Mouse (Mus musculus) liver, postnatal 0 days (tissue): ENCODE measurements at regions not wholly inside any gene's neighbourhood (a gene's known extent, or its start where the extent isn't known, plus 50 kb on each side); places are given as distances from the start of the nearest gene placed in this dataset.
A peak's percentile ranks its signal among the peaks of the same experiment; 100 is the strongest.

ENCODE experiments used
- ATAC-seq: fragments of 200-750 bp; cut with Nextera tagmentation; 2 replicates; pipeline ENCODE4 v1.8.0; 2017; ENCODE audit warnings: mild to moderate bottlenecking, moderate library complexity
- DNase-seq: peaks from one replicate; pipeline ENCODE4 v3.0.0-alpha.2; 2016
- H3K27ac ChIP-seq: fragments of 300-500 bp; sonication (generic); 2 replicates; pipeline ENCODE4 v1.5.1; 2014; ENCODE audit warnings: antibody characterized with exemption, moderate library complexity, mild to moderate bottlenecking, low read depth
- H3K27me3 ChIP-seq: fragments of 300-500 bp; sonication (generic); 2 replicates; pipeline ENCODE4 v1.6.1; 2014; ENCODE audit warnings: low read length, control low read depth, mixed read lengths; ENCODE audit not compliant: insufficient read depth
- H3K36me3 ChIP-seq: fragments of 300-500 bp; sonication (generic); replicated peaks from 2 replicates; pipeline ENCODE4 v1.6.1; 2014; ENCODE audit warnings: mild to moderate bottlenecking, control low read depth, low read length, moderate library complexity, mixed read lengths; ENCODE audit not compliant: insufficient read depth
- H3K4me1 ChIP-seq: fragments of 300-500 bp; sonication (generic); 2 replicates; pipeline ENCODE4 v1.6.1; 2014; ENCODE audit warnings: antibody characterized with exemption, mild to moderate bottlenecking, control low read depth; ENCODE audit not compliant: insufficient read depth
- H3K4me2 ChIP-seq: fragments of 300-500 bp; sonication (generic); 2 replicates; pipeline ENCODE4 v1.6.1; 2014; ENCODE audit warnings: low read depth, mild to moderate bottlenecking, low read length, moderate library complexity, mixed read lengths
- H3K4me3 ChIP-seq: fragments of 300-500 bp; sonication (generic); 2 replicates; pipeline ENCODE4 v1.5.1; 2014; ENCODE audit warnings: low read depth, low read length
- H3K9ac ChIP-seq: fragments of 300-500 bp; sonication (generic); replicated peaks from 2 replicates; pipeline ENCODE4 v1.6.1; 2014; ENCODE audit warnings: mild to moderate bottlenecking, moderate library complexity
- H3K9me3 ChIP-seq: fragments of 300-500 bp; sonication (generic); 2 replicates; pipeline ENCODE4 v1.6.1; 2016; ENCODE audit warnings: mild to moderate bottlenecking, control low read depth, low read length, mixed read lengths
- CTCF ChIP-seq: sonication (generic); IDR thresholded peaks from 2 replicates; pipeline ENCODE4 v1.5.1; 2016; ENCODE audit warnings: antibody characterized with exemption, low read depth
- EP300 ChIP-seq: IDR thresholded peaks from 2 replicates; pipeline ENCODE4 v1.6.1; 2016; ENCODE audit warnings: antibody characterized with exemption, low read depth, mild to moderate bottlenecking
- WGBS: fragments of 180-500 bp; shearing (Covaris S2); extraction: QIAGEN DNeasy Blood & Tissue Kit; methylation state at CpG from one replicate; pipeline ENCODE4 v1.1.7; 2014; ENCODE audit not compliant: insufficient replicate concordance; 5-methylcytosine and 5-hydroxymethylcytosine counted together

DNA sequence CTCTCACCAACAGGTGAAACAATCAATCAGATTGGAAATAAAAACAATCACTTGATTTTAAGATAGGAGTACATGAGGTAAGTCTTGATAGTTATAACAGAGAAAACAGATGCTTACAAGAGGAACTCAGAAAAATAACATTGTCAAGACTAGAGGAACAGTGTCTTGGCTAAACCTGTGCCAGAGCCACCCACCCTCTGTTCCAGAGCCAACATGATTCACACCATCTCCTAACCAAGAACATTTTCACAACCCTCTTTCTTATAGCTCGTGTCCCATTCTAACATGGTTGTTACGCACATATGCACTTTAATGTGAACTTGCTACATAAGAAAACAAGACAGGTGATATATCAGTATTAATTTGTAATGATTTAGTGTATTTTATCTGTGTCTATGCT, 565.6 kb downstream of the Defb40 start:
- Histone ChIP-seq H3K4me2 (no peak overlapping the region), H3K36me3 (no peaks in the 10 kb centered on the region), H3K4me1 (no peaks in the 10 kb centered on the region), H3K27me3 (no peaks in the 10 kb centered on the region), H3K27ac (no peak overlapping the region), H3K9ac (no peak overlapping the region), H3K9me3 (no peaks in the 10 kb centered on the region), H3K4me3 (no peak overlapping the region)
- DNase-seq = no peak
- WGBS = 79% methylated on average over 2 of the region's 2 CpGs
- TF ChIP-seq CTCF (no peak), EP300 (no peak)
- no peak for ATAC-seq

DNA sequence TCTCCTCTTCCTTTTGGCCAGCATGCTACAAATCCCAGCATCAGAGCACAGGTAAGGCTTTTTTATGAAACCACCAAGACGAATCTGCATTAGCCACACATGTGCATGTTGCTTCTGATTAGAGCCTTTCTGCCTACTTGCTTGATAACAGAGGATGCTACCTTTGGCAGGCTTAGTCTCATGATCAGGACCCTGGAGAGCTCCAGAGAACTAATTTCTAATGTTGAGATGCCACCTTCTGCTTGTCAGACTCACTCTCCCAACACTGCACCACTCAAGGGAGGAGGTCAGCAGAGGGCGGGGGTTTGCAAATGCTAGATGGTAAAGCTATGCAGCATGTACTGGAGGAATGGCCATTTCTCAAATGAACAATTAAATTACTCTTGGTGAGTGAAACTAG, 571.6 kb downstream of the Defb40 start:
- TF ChIP-seq CTCF (no peak), EP300 (no peak)
- no peaks in the 10 kb centered on the region for H3K4me1 ChIP-seq
- H3K9ac ChIP-seq = no peak overlapping the region
- ATAC-seq (no peak), DNase-seq (no peak)
- H3K27me3 ChIP-seq = no peaks in the 10 kb centered on the region
- no peak overlapping the region for H3K4me2 ChIP-seq
- no peaks in the 10 kb centered on the region for H3K36me3 ChIP-seq
- H3K4me3 ChIP-seq = no peak overlapping the region
- WGBS = 50% methylated on average over 2 of the region's 2 CpGs
- H3K9me3 ChIP-seq = no peaks in the 10 kb centered on the region
- H3K27ac ChIP-seq = no peak overlapping the region

DNA sequence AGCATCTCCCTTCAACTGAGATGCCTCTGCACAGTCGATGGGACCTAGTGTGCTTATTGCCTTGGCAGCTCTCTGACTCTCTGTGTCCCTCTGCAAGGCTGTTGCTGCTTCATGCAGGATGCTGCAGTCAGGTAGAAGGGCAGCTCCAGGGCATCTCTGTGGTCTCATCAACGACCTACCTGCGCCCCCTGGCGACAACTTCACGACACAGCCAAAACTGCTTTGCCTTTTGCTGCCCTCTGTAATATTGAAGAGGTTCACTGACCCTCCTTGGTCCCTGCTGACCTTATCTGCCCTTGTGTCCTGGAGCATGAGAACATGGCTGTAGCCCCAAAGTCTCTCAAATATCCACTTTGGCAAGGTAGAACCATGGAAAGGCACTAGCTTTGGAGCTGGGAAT, 589.7 kb downstream of the Defb40 start:
- H3K4me2 ChIP-seq = no peak overlapping the region
- ATAC-seq = no peak
- H3K27ac ChIP-seq = no peak overlapping the region
- H3K9ac ChIP-seq = no peak overlapping the region
- H3K27me3 ChIP-seq = no peaks in the 10 kb centered on the region
- 4% methylated on average over 5 of the region's 5 CpGs for WGBS
- DNase-seq = peak; percentile 37
- TF ChIP-seq CTCF (peak; percentile 54), EP300 (no peak)
- no peak overlapping the region for H3K4me3 ChIP-seq
- no peaks in the 10 kb centered on the region for H3K36me3 ChIP-seq
- no peaks in the 10 kb centered on the region for H3K4me1 ChIP-seq
- no peaks in the 10 kb centered on the region for H3K9me3 ChIP-seq

DNA sequence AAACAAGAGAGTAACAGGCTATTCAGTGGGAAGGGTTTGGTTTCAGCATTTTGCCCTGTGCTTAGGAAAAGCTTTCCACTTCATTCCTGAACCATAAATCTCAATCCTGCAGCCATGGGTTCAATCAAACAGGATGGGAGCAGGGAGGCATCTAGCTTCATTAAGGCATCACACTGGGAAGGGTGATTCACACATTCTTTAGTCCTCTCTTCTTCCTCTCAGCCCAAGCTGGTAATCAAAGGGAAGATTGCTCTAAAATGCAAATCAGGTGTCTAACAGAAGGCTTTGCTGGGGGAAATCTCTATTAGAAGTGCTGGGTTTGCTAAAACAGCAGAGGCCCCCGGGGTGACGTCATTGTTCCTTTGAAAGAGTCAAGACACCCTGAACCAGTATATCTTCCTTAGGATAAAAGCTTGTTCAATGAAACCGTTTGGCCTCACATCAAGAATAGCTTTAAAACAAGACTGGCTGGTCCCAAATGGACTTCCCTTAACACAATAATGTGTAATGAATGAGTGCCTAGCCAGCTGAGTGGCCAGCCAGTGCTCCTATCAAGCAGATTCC, 596.4 kb downstream of the Defb40 start:
- no peak overlapping the region for H3K27ac ChIP-seq
- no peak for ATAC-seq
- WGBS = 12% methylated on average over 3 of the region's 3 CpGs

DNA sequence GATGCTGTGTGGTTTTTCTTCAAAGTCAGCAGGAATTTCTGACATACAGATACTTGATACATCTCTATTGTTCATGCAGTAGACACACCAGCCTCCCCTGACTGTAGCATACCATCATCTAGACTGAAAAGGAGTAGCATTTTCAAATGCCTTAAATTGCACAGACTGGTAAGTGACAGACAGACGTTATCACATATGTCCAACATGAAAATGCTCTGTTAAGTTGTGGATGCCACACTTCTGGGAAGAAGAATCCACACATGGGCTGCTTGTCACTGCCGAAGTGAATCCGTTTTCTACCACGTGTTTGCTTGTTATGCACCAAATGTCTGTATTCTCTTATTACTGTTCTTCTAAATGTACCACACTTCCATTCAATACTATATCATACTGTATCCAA, 629.3 kb downstream of the Defb40 start:
- TF ChIP-seq CTCF = no peak
- TF ChIP-seq EP300 = no peak
- WGBS = 73% methylated on average over 4 of the region's 4 CpGs
- Histone ChIP-seq H3K4me2 (no peak overlapping the region), H3K9ac (no peak overlapping the region), H3K9me3 (no peaks in the 10 kb centered on the region), H3K4me1 (no peaks in the 10 kb centered on the region), H3K27me3 (no peaks in the 10 kb centered on the region), H3K36me3 (no peaks in the 10 kb centered on the region), H3K27ac (no peak overlapping the region), H3K4me3 (no peak overlapping the region)
- DNase-seq = no peak
- no peak for ATAC-seq

More for the DNA sequence above, 596.4 kb downstream of the Defb40 start:
- Histone ChIP-seq H3K36me3 (no peaks in the 10 kb centered on the region), H3K27me3 (no peaks in the 10 kb centered on the region), H3K4me1 (no peaks in the 10 kb centered on the region), H3K9me3 (no peaks in the 10 kb centered on the region), H3K4me2 (no peak overlapping the region), H3K4me3 (no peak overlapping the region), H3K9ac (no peak overlapping the region)
- no peak for TF ChIP-seq EP300
- TF ChIP-seq CTCF = no peak
- no peak for DNase-seq

DNA sequence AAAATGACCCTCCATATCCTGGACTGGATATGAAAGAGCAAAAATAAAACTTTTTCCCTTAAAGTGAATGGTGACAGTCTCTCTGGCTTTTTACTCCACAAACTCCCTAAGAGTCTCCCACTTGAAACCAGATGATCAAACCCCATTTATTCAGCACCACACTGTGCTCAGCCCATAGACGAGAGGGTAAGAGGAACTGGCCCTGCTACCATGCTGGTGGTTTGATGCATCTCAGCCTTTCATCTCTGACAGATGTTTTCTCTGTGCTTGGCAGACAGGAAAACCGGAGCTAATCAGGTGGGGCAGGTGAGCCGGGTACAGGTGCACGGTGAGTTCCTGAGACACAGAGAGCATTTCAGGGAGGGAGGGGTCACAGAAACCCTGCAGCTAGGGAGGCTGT, 631.8 kb downstream of the Defb40 start:
- no peaks in the 10 kb centered on the region for H3K36me3 ChIP-seq
- H3K27me3 ChIP-seq = no peaks in the 10 kb centered on the region
- H3K4me1 ChIP-seq = no peaks in the 10 kb centered on the region
- ATAC-seq (no peak), DNase-seq (no peak)
- H3K27ac ChIP-seq = no peak overlapping the region
- TF ChIP-seq EP300 (no peak), CTCF (no peak)
- no peak overlapping the region for H3K4me3 ChIP-seq
- H3K9me3 ChIP-seq = no peaks in the 10 kb centered on the region
- H3K4me2 ChIP-seq = no peak overlapping the region
- no peak overlapping the region for H3K9ac ChIP-seq
- WGBS = 58% methylated on average over 4 of the region's 4 CpGs

DNA sequence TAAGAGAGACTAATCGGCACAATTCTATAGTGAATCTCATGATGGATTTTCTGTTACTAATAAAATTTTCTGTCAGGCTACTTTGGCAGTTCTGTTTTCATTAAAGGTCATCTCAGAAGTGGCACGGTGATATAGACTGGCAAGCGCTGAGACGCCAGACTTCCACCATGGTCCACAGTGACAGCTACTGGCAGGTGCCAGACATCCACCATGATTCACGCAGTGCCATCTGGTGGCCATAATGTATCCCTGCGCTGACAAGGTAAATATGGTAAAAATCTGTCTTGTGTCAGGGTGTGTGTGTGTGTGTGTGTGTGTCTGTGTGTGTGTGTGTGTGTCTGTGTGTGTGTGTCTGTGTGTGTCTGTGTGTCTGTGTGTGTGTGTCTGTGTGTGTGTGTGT, 632.7 kb downstream of the Defb40 start:
- H3K9ac ChIP-seq = no peak overlapping the region
- ATAC-seq (no peak), DNase-seq (peak; percentile 36)
- no peak overlapping the region for H3K4me2 ChIP-seq
- TF ChIP-seq CTCF (peak; percentile 76), EP300 (no peak)
- no peaks in the 10 kb centered on the region for H3K36me3 ChIP-seq
- 33% methylated on average over 6 of the region's 6 CpGs for WGBS
- no peaks in the 10 kb centered on the region for H3K27me3 ChIP-seq
- H3K27ac ChIP-seq = no peak overlapping the region
- H3K4me3 ChIP-seq = no peak overlapping the region
- no peaks in the 10 kb centered on the region for H3K9me3 ChIP-seq
- H3K4me1 ChIP-seq = no peaks in the 10 kb centered on the region
